Mouse (Mus musculus): Measurements from ENCODE around the gene Xlr4a. TPM values are rescaled to one million over a fixed set of nuclear protein-coding genes. Genes with fewer than 3 reads are reported as not detected.

The Xlr4a gene
- polyA plus RNA-seq, 1 experiment from 2014 or later, result 0.29 TPM

DNA sequence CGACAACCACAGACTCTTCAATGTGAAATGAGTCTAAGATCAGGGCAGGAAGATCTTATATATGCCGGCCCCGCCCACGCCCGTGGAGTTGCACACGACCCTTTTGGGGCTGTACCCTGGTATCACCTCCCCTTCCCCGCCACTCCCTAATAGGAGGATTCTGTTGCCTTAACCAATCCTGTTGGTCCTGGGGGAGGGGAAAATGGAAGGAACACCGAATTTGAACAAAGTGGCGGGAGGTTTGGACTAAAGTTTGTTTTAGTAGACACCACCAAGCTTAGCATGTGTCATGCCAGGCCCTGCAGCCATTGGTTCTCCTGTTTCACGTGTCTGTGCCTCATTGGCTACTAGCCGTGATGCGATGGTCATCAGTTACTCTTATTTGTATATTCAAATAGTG is 42.6 kb downstream of the Xlr4a start:
- no peaks in the 10 kb centered on the region for H3K9me3 ChIP-seq
- H3K4me2 ChIP-seq, result no peak overlapping the region
- no peaks in the 10 kb centered on the region for H3K27me3 ChIP-seq
- H3K4me3 ChIP-seq, result no peak overlapping the region
- H3K4me1 ChIP-seq (replicated peaks), result no peaks in the 10 kb centered on the region
- H3K36me3 ChIP-seq, result no peaks in the 10 kb centered on the region
- H3K27ac ChIP-seq, result no peak overlapping the region
- ATAC-seq (ENCODE audit: low FRiP score), result no peak
- H3K9ac ChIP-seq, result no peak overlapping the region
- WGBS, result 88% methylated on average over 12 of the region's 12 CpGs

DNA sequence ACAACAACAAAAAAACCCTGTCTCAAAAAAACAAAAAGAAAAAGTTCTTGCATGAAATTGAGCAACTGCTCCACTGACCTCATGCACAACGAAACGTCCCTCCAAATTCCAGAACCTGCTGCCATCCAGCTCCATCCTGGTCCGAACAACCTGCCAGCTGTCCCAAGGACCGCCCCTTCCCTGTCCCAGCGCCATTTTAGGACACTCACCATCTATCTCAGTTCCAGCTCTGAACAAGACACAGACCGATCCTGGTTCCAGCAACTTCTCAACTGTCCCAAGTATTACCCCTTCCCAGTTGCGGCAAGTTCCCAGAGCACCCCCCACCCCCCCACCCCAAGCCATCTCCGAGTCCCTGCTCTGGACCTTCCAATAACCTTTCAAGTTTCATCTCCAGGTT is 43.4 kb downstream of the Xlr4a start:
- H3K4me1 ChIP-seq (replicated peaks), result no peaks in the 10 kb centered on the region
- WGBS, result 84% methylated on average over 8 of the region's 8 CpGs
- no peak for ATAC-seq (ENCODE audit: low FRiP score)
- H3K27ac ChIP-seq, result no peak overlapping the region
- no peak overlapping the region for H3K4me2 ChIP-seq
- no peaks in the 10 kb centered on the region for H3K27me3 ChIP-seq
- H3K9me3 ChIP-seq, result no peaks in the 10 kb centered on the region
- no peak overlapping the region for H3K4me3 ChIP-seq
- no peak overlapping the region for H3K9ac ChIP-seq
- H3K36me3 ChIP-seq, result no peaks in the 10 kb centered on the region

DNA sequence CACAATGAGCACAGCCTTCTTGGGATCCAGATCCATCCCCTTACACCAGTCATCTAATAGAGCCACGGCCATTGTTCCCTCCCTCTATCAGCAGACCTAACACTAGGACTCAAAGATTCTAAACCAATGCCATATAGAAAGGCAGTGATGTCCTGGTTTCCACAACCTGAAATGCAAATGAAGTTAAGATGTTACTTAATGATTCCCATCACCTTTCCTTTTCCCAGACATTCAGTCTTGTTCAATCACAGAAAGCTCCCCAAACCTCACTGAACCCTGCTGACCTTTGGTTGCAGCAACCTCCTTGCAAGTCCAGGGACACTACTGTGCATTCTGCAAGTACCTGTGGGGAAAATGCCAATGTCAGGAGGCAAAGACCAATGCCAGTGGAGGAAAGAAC is 45.3 kb downstream of the Xlr4a start, which contains the start of gene Pnma5:
Gene Pnma5 (minus strand): TSS at position 101 of the 400 bp plus-strand sequence.
- 83% methylated on average over 1 of the region's 1 CpGs for WGBS
- Histone ChIP-seq H3K4me2 (no peak within 1 kb of the TSS), H3K36me3 (no peaks in the 10 kb centered on the region), H3K27me3 (no peaks in the 10 kb centered on the region), H3K9me3 (no peaks in the 10 kb centered on the region), H3K9ac (no peak within 1 kb of the TSS), H3K4me3 (no peak within 1 kb of the TSS), H3K4me1 (replicated peaks) (no peaks in the 10 kb centered on the region), H3K27ac (no peak within 1 kb of the TSS)
- ATAC-seq (ENCODE audit: low FRiP score), result no peak

Other genes with a start within 250 kb of the Xlr4a start
- 88.2 and 93.0 TPM in 2 replicates for gene Cetn2, start 164.1 kb downstream of the Xlr4a start, polyA plus RNA-seq (2015; fragmentation: Nextera tagmentation; extraction: Ambion mirVana)
- gene Nsdhl, start 163.9 kb downstream of the Xlr4a start, polyA plus RNA-seq (2015; fragmentation: Nextera tagmentation; extraction: Ambion mirVana), result 41.9 and 44.4 TPM in 2 replicates
- 0.96 and 1.5 TPM in 2 replicates for gene Zfp185, start 95.1 kb downstream of the Xlr4a start, polyA plus RNA-seq (2015; fragmentation: Nextera tagmentation; extraction: Ambion mirVana)
- not detected in 2 replicates for gene Pnma5, start 45.4 kb downstream of the Xlr4a start, polyA plus RNA-seq (2015; fragmentation: Nextera tagmentation; extraction: Ambion mirVana)
- gene Pnma3, start 17.7 kb downstream of the Xlr4a start, polyA plus RNA-seq (2015; fragmentation: Nextera tagmentation; extraction: Ambion mirVana), result 2.3 and 3.0 TPM in 2 replicates
- 3.5 and 5.1 TPM in 2 replicates for gene Xlr3a, start 14.6 kb upstream of the Xlr4a start, polyA plus RNA-seq (2015; fragmentation: Nextera tagmentation; extraction: Ambion mirVana)
- gene Gm14685, start 34.6 kb upstream of the Xlr4a start, polyA plus RNA-seq (2015; fragmentation: Nextera tagmentation; extraction: Ambion mirVana), result 0.28 and 0.51 TPM in 2 replicates
- not detected in 2 replicates for gene Xlr5b, start 66.3 kb upstream of the Xlr4a start, polyA plus RNA-seq (2015; fragmentation: Nextera tagmentation; extraction: Ambion mirVana)
- 0.21 and 0.44 TPM in 2 replicates for gene DXBay18, start 67.0 kb upstream of the Xlr4a start, polyA plus RNA-seq (2015; fragmentation: Nextera tagmentation; extraction: Ambion mirVana)
- not detected in 2 replicates for gene Spin2d, start 94.5 kb upstream of the Xlr4a start, polyA plus RNA-seq (2015; fragmentation: Nextera tagmentation; extraction: Ambion mirVana)
- gene Xlr3b, start 109.7 kb upstream of the Xlr4a start, polyA plus RNA-seq (2015; fragmentation: Nextera tagmentation; extraction: Ambion mirVana), result 18.9 and 23.1 TPM in 2 replicates
- 0.44 and 1.1 TPM in 2 replicates for gene Xlr4b, start 131.9 kb upstream of the Xlr4a start, polyA plus RNA-seq (2015; fragmentation: Nextera tagmentation; extraction: Ambion mirVana)
- gene F8a, start 145.8 kb upstream of the Xlr4a start, polyA plus RNA-seq (2015; fragmentation: Nextera tagmentation; extraction: Ambion mirVana), result 33.2 and 35.2 TPM in 2 replicates
- 0.30 and 0.79 TPM in 2 replicates for gene Xlr4c, start 160.7 kb upstream of the Xlr4a start, polyA plus RNA-seq (2015; fragmentation: Nextera tagmentation; extraction: Ambion mirVana)
- gene Xlr3c, start 182.9 kb upstream of the Xlr4a start, polyA plus RNA-seq (2015; fragmentation: Nextera tagmentation; extraction: Ambion mirVana), result 0.32 and 0.96 TPM in 2 replicates
- not detected in 2 replicates for gene Xlr5a, start 210.5 kb upstream of the Xlr4a start, polyA plus RNA-seq (2015; fragmentation: Nextera tagmentation; extraction: Ambion mirVana)
- gene Xlr5c, start 210.5 kb upstream of the Xlr4a start, polyA plus RNA-seq (2015; fragmentation: Nextera tagmentation; extraction: Ambion mirVana), result not detected in 2 replicates

Data from hindbrain, embryonic 13.5 days (tissue).